Mouse (Mus musculus) lung, adult 2 months (tissue): ENCODE results near the gene Mgrn1.

Experiments used
- CTCF ChIP-seq: fragments of 200-500 bp; IDR thresholded peaks from 2 replicates; pipeline ENCODE4 v1.5.1; 2011; ENCODE audit warnings: mild to moderate bottlenecking, low read length, control low read depth; ENCODE audit not compliant: insufficient read depth
- POLR2A ChIP-seq: fragments of 200-500 bp; IDR thresholded peaks from 2 replicates; pipeline ENCODE4 v1.6.1; 2011; ENCODE audit warnings: low read depth, mild to moderate bottlenecking, control low read depth, low read length, borderline replicate concordance; ENCODE audit errors: extremely low read depth

DNA sequence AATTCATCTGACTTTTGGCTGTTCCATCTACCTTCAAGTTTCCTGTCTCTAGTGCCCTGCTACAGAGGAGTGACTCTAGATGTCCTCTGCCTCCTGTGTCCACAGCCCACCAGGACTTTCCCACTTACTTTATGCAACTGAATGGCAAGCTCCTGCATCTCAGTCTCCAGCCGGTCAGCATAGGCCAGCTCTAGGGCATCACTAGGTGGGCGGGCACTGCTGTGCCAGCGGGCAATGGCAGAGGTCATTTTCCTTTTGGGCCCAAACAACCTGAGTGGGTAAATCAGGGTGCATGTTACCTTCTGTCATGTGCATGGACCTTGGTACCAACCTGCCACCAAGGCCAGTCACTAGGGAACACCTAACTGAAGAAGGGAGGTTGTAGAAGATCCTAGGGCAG lies 57.4 kb downstream of the Mgrn1 start:
- TF ChIP-seq CTCF (no peak), POLR2A (no peak)
